Mouse (Mus musculus) intestine, postnatal 0 days (tissue): ENCODE measurements around the gene Gng10. TPM values are rescaled to one million over a fixed set of nuclear protein-coding genes. Genes with fewer than 3 reads are reported as not detected.

Experiments
- ATAC-seq: fragments of 200-750 bp; cut with Nextera tagmentation; 2 replicates; pipeline ENCODE4 v1.8.0; 2017; ENCODE audit warnings: mild to moderate bottlenecking, moderate TSS enrichment, moderate library complexity
- H3K27ac ChIP-seq: fragments of 300-500 bp; sonication (generic); 2 replicates; pipeline ENCODE4 v1.5.1; 2014; ENCODE audit warnings: mild to moderate bottlenecking, low read depth, low read length, moderate library complexity
- H3K27me3 ChIP-seq: fragments of 300-500 bp; sonication (generic); replicated peaks from 2 replicates; pipeline ENCODE4 v1.6.1; 2014; ENCODE audit warnings: low read length, mixed read lengths; ENCODE audit not compliant: control insufficient read depth, insufficient read depth
- H3K36me3 ChIP-seq: fragments of 300-500 bp; sonication (generic); 2 replicates; pipeline ENCODE4 v1.6.1; 2014; ENCODE audit warnings: mild to moderate bottlenecking, moderate library complexity; ENCODE audit not compliant: control insufficient read depth, insufficient read depth
- H3K4me1 ChIP-seq: fragments of 300-500 bp; sonication (generic); replicated peaks from 2 replicates; pipeline ENCODE4 v1.6.1; 2014; ENCODE audit warnings: antibody characterized with exemption, low read length, mixed read lengths; ENCODE audit not compliant: control insufficient read depth, insufficient read depth
- H3K4me2 ChIP-seq: fragments of 300-500 bp; sonication (generic); replicated peaks from 2 replicates; pipeline ENCODE4 v1.6.1; 2014; ENCODE audit warnings: low read depth, mild to moderate bottlenecking, moderate library complexity
- H3K4me3 ChIP-seq: fragments of 300-500 bp; sonication (generic); 2 replicates; pipeline ENCODE4 v1.5.1; 2014; ENCODE audit warnings: low read depth, low read length
- H3K9ac ChIP-seq: fragments of 300-500 bp; sonication (generic); 2 replicates; pipeline ENCODE4 v1.6.1; 2014; ENCODE audit warnings: mild to moderate bottlenecking, low read depth, low read length
- H3K9me3 ChIP-seq: fragments of 300-500 bp; sonication (generic); 2 replicates; pipeline ENCODE4 v1.6.1; 2016; ENCODE audit warnings: mixed run types; ENCODE audit not compliant: control insufficient read depth
- CTCF ChIP-seq: sonication (generic); IDR thresholded peaks from 2 replicates; pipeline ENCODE4 v1.5.1; 2016; ENCODE audit warnings: low read depth, mild to moderate bottlenecking, control low read depth, antibody characterized with exemption, moderate library complexity
- WGBS: fragments of 180-500 bp; shearing (Covaris S2); extraction: QIAGEN DNeasy Blood & Tissue Kit; methylation state at CpG from one replicate; pipeline ENCODE4 v1.1.7; 2014; 5-methylcytosine and 5-hydroxymethylcytosine counted together
- polyA plus RNA-seq: library from polyadenylated mRNA; unstranded; fragments of >200 nt; fragmentation: Nextera tagmentation; extraction: Ambion mirVana; gene quantifications from 2 replicates; pipeline ENCODE4 v1.2.1, GENCODE M21; 2015

Gng10 gene
- polyA plus RNA-seq, 1 experiment from 2014 or later: 56.0 TPM

GRCm38 (mm10) chr4:59051081-59051480 is 16.2 kb downstream of the Gng10 start:
- Histone ChIP-seq H3K27ac (no peak overlapping the region), H3K4me2 (no peak overlapping the region), H3K9me3 (no peaks in the 10 kb centered on the region), H3K27me3 (no peaks in the 10 kb centered on the region), H3K9ac (no peak overlapping the region), H3K4me3 (no peak overlapping the region), H3K4me1 (no peaks in the 10 kb centered on the region), H3K36me3 (no peaks in the 10 kb centered on the region)
- no peak for TF ChIP-seq CTCF
- no peak for ATAC-seq
- 94% methylated on average over 1 of the region's 1 CpGs for WGBS

- H3K4me1 ChIP-seq: no peaks in the 10 kb centered on the region
- H3K36me3 ChIP-seq: no peaks in the 10 kb centered on the region
These were observed 23.0 kb downstream of the Gng10 start for GRCm38 (mm10) chr4:59057929-59058328.

GRCm38 (mm10) chr4:59062526-59062925 is 27.6 kb downstream of the Gng10 start:
- 77% methylated on average over 12 of the region's 12 CpGs for WGBS
- Histone ChIP-seq H3K4me1 (no peaks in the 10 kb centered on the region), H3K4me3 (no peak overlapping the region), H3K36me3 (no peaks in the 10 kb centered on the region), H3K27me3 (no peaks in the 10 kb centered on the region), H3K27ac (no peak overlapping the region), H3K4me2 (no peak overlapping the region), H3K9me3 (no peaks in the 10 kb centered on the region), H3K9ac (no peak overlapping the region)
- TF ChIP-seq CTCF: no peak
- no peak for ATAC-seq

More at GRCm38 (mm10) chr4:59057929-59058328, 23.0 kb downstream of the Gng10 start:
- H3K27me3 ChIP-seq: no peaks in the 10 kb centered on the region
- WGBS: 73% methylated on average over 3 of the region's 3 CpGs
- no peaks in the 10 kb centered on the region for H3K9me3 ChIP-seq
- H3K4me3 ChIP-seq: no peak overlapping the region
- no peak for TF ChIP-seq CTCF
- no peak overlapping the region for H3K4me2 ChIP-seq
- no peak overlapping the region for H3K27ac ChIP-seq
- no peak for ATAC-seq
- no peak overlapping the region for H3K9ac ChIP-seq

- H3K9ac ChIP-seq: no peak overlapping the region
- H3K36me3 ChIP-seq: no peaks in the 10 kb centered on the region
- 58% methylated on average over 3 of the region's 3 CpGs for WGBS
- no peaks in the 10 kb centered on the region for H3K4me1 ChIP-seq
- H3K4me3 ChIP-seq: no peak overlapping the region
- no peak for ATAC-seq
- no peaks in the 10 kb centered on the region for H3K9me3 ChIP-seq
- no peak overlapping the region for H3K4me2 ChIP-seq
- no peak overlapping the region for H3K27ac ChIP-seq
- H3K27me3 ChIP-seq: no peaks in the 10 kb centered on the region
- TF ChIP-seq CTCF: 0 out of 2 replicates have a peak, but pooled peaks have one; percentile 4
These were observed 34.4 kb downstream of the Gng10 start for GRCm38 (mm10) chr4:59069276-59069675.

GRCm38 (mm10) chr4:59083430-59083829 is 48.5 kb downstream of the Gng10 start:
- no peak overlapping the region for H3K9ac ChIP-seq
- H3K27me3 ChIP-seq: no peaks in the 10 kb centered on the region
- no peaks in the 10 kb centered on the region for H3K9me3 ChIP-seq
- H3K4me1 ChIP-seq: no peaks in the 10 kb centered on the region
- ATAC-seq: no peak
- no peak overlapping the region for H3K4me3 ChIP-seq
- no peak for TF ChIP-seq CTCF
- H3K27ac ChIP-seq: no peak overlapping the region
- no peak overlapping the region for H3K4me2 ChIP-seq
- WGBS: 64% methylated on average over 2 of the region's 2 CpGs
- no peaks in the 10 kb centered on the region for H3K36me3 ChIP-seq

GRCm38 (mm10) chr4:59089391-59089790 is 54.5 kb downstream of the Gng10 start:
- WGBS: 36% methylated on average over 1 of the region's 1 CpGs
- Histone ChIP-seq H3K36me3 (no peaks in the 10 kb centered on the region), H3K27me3 (no peaks in the 10 kb centered on the region), H3K9me3 (no peaks in the 10 kb centered on the region), H3K4me1 (no peaks in the 10 kb centered on the region), H3K4me3 (no peak overlapping the region), H3K27ac (no peak overlapping the region), H3K4me2 (no peak overlapping the region), H3K9ac (no peak overlapping the region)
- no peak for TF ChIP-seq CTCF
- ATAC-seq: no peak

Other genes starting within 250 kb of the Gng10 start
- 0.03 TPM in 1 of 2 replicates, not detected in the other for gene Olfr267, start 247.4 kb upstream of the Gng10 start, polyA plus RNA-seq
- 14.4 and 15.3 TPM in 2 replicates for gene Ecpas, start 122.3 kb upstream of the Gng10 start, polyA plus RNA-seq
- gene Zkscan16, start 91.5 kb upstream of the Gng10 start, polyA plus RNA-seq: 0.04 and 0.12 TPM in 2 replicates
- gene Ptgr1, start 48.0 kb upstream of the Gng10 start, polyA plus RNA-seq: 31.1 and 33.3 TPM in 2 replicates
- gene Dnajc25, start 40.0 kb upstream of the Gng10 start, polyA plus RNA-seq: 13.0 and 13.1 TPM in 2 replicates
- gene Gm20503, start 31.9 kb upstream of the Gng10 start, polyA plus RNA-seq: 18.6 and 24.2 TPM in 2 replicates
- not detected in 2 replicates for gene AI481877, start 103.9 kb downstream of the Gng10 start, polyA plus RNA-seq
- 20.3 and 25.3 TPM in 2 replicates for gene Ugcg, start 154.2 kb downstream of the Gng10 start, polyA plus RNA-seq